Mouse (Mus musculus): Measurements from ENCODE around the gene Ptprr. TPM values are rescaled to one million over a fixed set of nuclear protein-coding genes. Genes with fewer than 3 reads are reported as not detected.

Ptprr gene
- polyA plus RNA-seq, 1 experiment: 1.2 TPM

DNA sequence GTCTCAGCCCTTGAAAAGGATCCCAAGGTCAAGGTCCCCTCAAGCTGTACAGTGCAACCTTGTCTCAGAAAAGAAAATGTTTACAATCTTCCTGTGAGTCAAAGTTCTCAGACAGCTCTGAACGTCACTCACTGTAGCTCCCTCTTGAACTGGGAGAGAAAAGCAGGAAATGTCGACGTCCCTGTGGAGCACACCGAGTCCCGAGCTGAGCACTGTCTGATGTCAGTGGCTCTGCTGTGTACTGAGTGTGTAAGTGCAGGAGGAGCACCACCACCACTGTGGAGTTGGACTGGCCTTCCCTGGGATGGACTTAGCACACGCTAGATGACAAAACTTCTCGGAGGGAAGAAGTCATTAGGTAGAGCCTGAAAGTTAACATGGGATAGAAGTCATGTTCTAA lies 225.4 kb downstream of the Ptprr start:
- 52% methylated on average over 7 of the region's 7 CpGs for WGBS
- H3K27ac ChIP-seq (ENCODE audit: insufficient read depth, low read depth, low read length): no peak overlapping the region
- TF ChIP-seq POLR2A (IDR thresholded peaks at IDR 0.05; ENCODE audit: low read depth, low read length) (no peak), CTCF (conservative IDR thresholded peaks at IDR 0.05; ENCODE audit: insufficient read depth, insufficient read length, low read depth, low read length) (no peak)
- H3K36me3 ChIP-seq (ENCODE audit: control insufficient read depth, insufficient read depth, low read length): no peaks in the 10 kb centered on the region
- no peaks in the 10 kb centered on the region for H3K4me1 ChIP-seq (ENCODE audit: control insufficient read depth, insufficient read depth, low read length)
- no peak for DNase-seq
- no peak overlapping the region for H3K4me3 ChIP-seq (ENCODE audit: insufficient read depth, low read depth, low read length)
- no peaks in the 10 kb centered on the region for H3K27me3 ChIP-seq (replicated peaks; ENCODE audit: control insufficient read depth, insufficient read depth, low read length)

DNA sequence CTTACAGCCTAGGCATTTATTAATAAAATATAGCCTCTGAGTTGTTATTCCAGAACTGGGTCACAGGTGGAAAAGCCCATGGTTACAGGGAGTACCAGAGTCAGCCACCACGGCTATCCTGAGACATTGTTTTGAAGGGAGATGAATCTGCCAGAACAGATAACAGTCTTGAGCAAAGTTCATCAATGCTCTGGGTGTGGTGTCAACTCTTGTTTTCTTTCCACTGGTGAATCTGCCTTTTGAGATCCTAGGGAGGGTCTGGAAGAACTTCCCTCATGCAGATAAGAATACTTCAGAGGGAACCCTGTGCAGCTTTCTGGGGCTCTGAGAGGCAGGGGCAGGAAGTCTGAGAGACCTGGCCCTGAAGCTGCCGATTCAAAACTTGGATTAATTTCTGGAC lies 227.6 kb downstream of the Ptprr start:
- DNase-seq: no peak
- H3K4me3 ChIP-seq (ENCODE audit: insufficient read depth, low read depth, low read length): no peak overlapping the region
- TF ChIP-seq CTCF (conservative IDR thresholded peaks at IDR 0.05; ENCODE audit: insufficient read depth, insufficient read length, low read depth, low read length): no peak
- no peak for TF ChIP-seq POLR2A (IDR thresholded peaks at IDR 0.05; ENCODE audit: low read depth, low read length)
- no peaks in the 10 kb centered on the region for H3K4me1 ChIP-seq (ENCODE audit: control insufficient read depth, insufficient read depth, low read length)
- H3K36me3 ChIP-seq (ENCODE audit: control insufficient read depth, insufficient read depth, low read length): no peaks in the 10 kb centered on the region
- H3K27me3 ChIP-seq (replicated peaks; ENCODE audit: control insufficient read depth, insufficient read depth, low read length): no peaks in the 10 kb centered on the region
- no peak overlapping the region for H3K27ac ChIP-seq (ENCODE audit: insufficient read depth, low read depth, low read length)
- WGBS: 56% methylated on average over 2 of the region's 2 CpGs

- TF ChIP-seq CTCF (conservative IDR thresholded peaks at IDR 0.05; ENCODE audit: insufficient read depth, insufficient read length, low read depth, low read length): no peak
- TF ChIP-seq POLR2A (IDR thresholded peaks at IDR 0.05; ENCODE audit: low read depth, low read length): no peak
- H3K4me1 ChIP-seq (ENCODE audit: control insufficient read depth, insufficient read depth, low read length): no peaks in the 10 kb centered on the region
Measured at GRCm38 (mm10) chr10:116252668-116253067, 234.7 kb downstream of the Ptprr start.

GRCm38 (mm10) chr10:116253972-116254371 lies 236.0 kb downstream of the Ptprr start:
- Histone ChIP-seq H3K4me3 (ENCODE audit: insufficient read depth, low read depth, low read length) (no peak overlapping the region), H3K27me3 (replicated peaks; ENCODE audit: control insufficient read depth, insufficient read depth, low read length) (no peaks in the 10 kb centered on the region), H3K27ac (ENCODE audit: insufficient read depth, low read depth, low read length) (no peak overlapping the region), H3K36me3 (ENCODE audit: control insufficient read depth, insufficient read depth, low read length) (no peaks in the 10 kb centered on the region), H3K4me1 (ENCODE audit: control insufficient read depth, insufficient read depth, low read length) (no peaks in the 10 kb centered on the region)
- DNase-seq: no peak
- WGBS: 58% methylated on average over 6 of the region's 6 CpGs
- TF ChIP-seq POLR2A (IDR thresholded peaks at IDR 0.05; ENCODE audit: low read depth, low read length) (no peak), CTCF (conservative IDR thresholded peaks at IDR 0.05; ENCODE audit: insufficient read depth, insufficient read length, low read depth, low read length) (no peak)

More at GRCm38 (mm10) chr10:116252668-116253067, 234.7 kb downstream of the Ptprr start:
- Histone ChIP-seq H3K4me3 (ENCODE audit: insufficient read depth, low read depth, low read length) (no peak overlapping the region), H3K27me3 (replicated peaks; ENCODE audit: control insufficient read depth, insufficient read depth, low read length) (no peaks in the 10 kb centered on the region), H3K36me3 (ENCODE audit: control insufficient read depth, insufficient read depth, low read length) (no peaks in the 10 kb centered on the region), H3K27ac (ENCODE audit: insufficient read depth, low read depth, low read length) (peak overlapping the region; percentile 42; the same call in 1 of the 2 replicates)
- DNase-seq: peak; percentile 56
- whole genome bisulfite sequencing: 79% methylated on average over 7 of the region's 7 CpGs

GRCm38 (mm10) chr10:116259298-116259697 lies 241.3 kb downstream of the Ptprr start:
- TF ChIP-seq CTCF (conservative IDR thresholded peaks at IDR 0.05; ENCODE audit: insufficient read depth, insufficient read length, low read depth, low read length) (no peak), POLR2A (IDR thresholded peaks at IDR 0.05; ENCODE audit: low read depth, low read length) (no peak)
- Histone ChIP-seq H3K27ac (ENCODE audit: insufficient read depth, low read depth, low read length) (no peak overlapping the region), H3K4me3 (ENCODE audit: insufficient read depth, low read depth, low read length) (no peak overlapping the region), H3K36me3 (ENCODE audit: control insufficient read depth, insufficient read depth, low read length) (no peaks in the 10 kb centered on the region), H3K27me3 (replicated peaks; ENCODE audit: control insufficient read depth, insufficient read depth, low read length) (no peaks in the 10 kb centered on the region), H3K4me1 (ENCODE audit: control insufficient read depth, insufficient read depth, low read length) (peaks cover 7% of the 10 kb centered on the region; the same call in 1 of the 2 replicates)
- no peak for DNase-seq
- WGBS: 93% methylated on average over 4 of the region's 4 CpGs

- Histone ChIP-seq H3K36me3 (ENCODE audit: control insufficient read depth, insufficient read depth, low read length) (no peaks in the 10 kb centered on the region), H3K4me3 (ENCODE audit: insufficient read depth, low read depth, low read length) (no peak overlapping the region), H3K27ac (ENCODE audit: insufficient read depth, low read depth, low read length) (peak overlapping the region; percentile 87), H3K27me3 (replicated peaks; ENCODE audit: control insufficient read depth, insufficient read depth, low read length) (no peaks in the 10 kb centered on the region), H3K4me1 (ENCODE audit: control insufficient read depth, insufficient read depth, low read length) (peaks cover 12% of the 10 kb centered on the region; the same call in 1 of the 2 replicates)
- TF ChIP-seq POLR2A (IDR thresholded peaks at IDR 0.05; ENCODE audit: low read depth, low read length): no peak
- no peak for TF ChIP-seq CTCF (conservative IDR thresholded peaks at IDR 0.05; ENCODE audit: insufficient read depth, insufficient read length, low read depth, low read length)
- 35% methylated on average over 13 of the region's 13 CpGs for WGBS
- DNase-seq: peak; percentile 79
Measured at GRCm38 (mm10) chr10:116260658-116261433, 242.8 kb downstream of the Ptprr start.

DNA sequence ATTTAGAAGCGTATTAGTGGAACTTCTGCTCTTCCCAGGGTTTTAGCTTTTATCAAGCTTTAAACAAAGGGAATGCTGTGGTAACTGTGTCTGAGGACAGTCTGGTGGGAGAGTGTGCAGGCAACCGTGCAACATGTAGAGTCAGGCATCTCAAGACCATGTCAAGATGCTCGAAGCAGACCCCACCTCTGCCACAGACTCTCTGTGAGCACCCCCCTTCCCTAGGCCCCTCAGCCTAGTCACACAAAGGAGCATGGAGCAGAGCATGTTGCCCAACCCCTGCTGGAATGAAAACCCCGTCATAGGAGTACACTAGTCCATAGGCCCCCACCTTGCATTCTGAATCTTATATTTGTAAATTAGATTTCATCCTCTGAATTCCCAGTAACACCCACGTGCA lies 243.5 kb downstream of the Ptprr start:
- TF ChIP-seq CTCF (conservative IDR thresholded peaks at IDR 0.05; ENCODE audit: insufficient read depth, insufficient read length, low read depth, low read length): no peak
- no peak for TF ChIP-seq POLR2A (IDR thresholded peaks at IDR 0.05; ENCODE audit: low read depth, low read length)
- DNase-seq: no peak
- no peak overlapping the region for H3K4me3 ChIP-seq (ENCODE audit: insufficient read depth, low read depth, low read length)
- 43% methylated on average over 5 of the region's 5 CpGs for WGBS
- H3K4me1 ChIP-seq (ENCODE audit: control insufficient read depth, insufficient read depth, low read length): peaks cover 17% of the 10 kb centered on the region; the same call in 1 of the 2 replicates
- no peaks in the 10 kb centered on the region for H3K36me3 ChIP-seq (ENCODE audit: control insufficient read depth, insufficient read depth, low read length)
- no peaks in the 10 kb centered on the region for H3K27me3 ChIP-seq (replicated peaks; ENCODE audit: control insufficient read depth, insufficient read depth, low read length)
- peak overlapping the region; percentile 79 for H3K27ac ChIP-seq (ENCODE audit: insufficient read depth, low read depth, low read length)
